Mouse (Mus musculus) intestine, embryonic 16.5 days (tissue): ENCODE measurements around the gene Crmp1. TPM values are rescaled to one million over a fixed set of nuclear protein-coding genes. Genes with fewer than 3 reads are reported as not detected.

Experiments
- ATAC-seq: fragments of 200-750 bp; cut with Nextera tagmentation; 2 replicates; pipeline ENCODE4 v1.8.0; 2017; ENCODE audit warnings: moderate TSS enrichment, moderate library complexity
- H3K27ac ChIP-seq: fragments of 300-500 bp; sonication (generic); 2 replicates; pipeline ENCODE4 v1.5.1; 2014; ENCODE audit warnings: mild to moderate bottlenecking, low read length
- H3K27me3 ChIP-seq: fragments of 300-500 bp; sonication (generic); replicated peaks from 2 replicates; pipeline ENCODE4 v1.6.1; 2014; ENCODE audit warnings: low read length, control low read depth, mixed read lengths; ENCODE audit not compliant: control insufficient read depth, insufficient read depth
- H3K36me3 ChIP-seq: fragments of 300-500 bp; sonication (generic); 2 replicates; pipeline ENCODE4 v1.6.1; 2014; ENCODE audit warnings: low read length, control low read depth; ENCODE audit not compliant: control insufficient read depth, insufficient read depth
- H3K4me1 ChIP-seq: fragments of 300-500 bp; sonication (generic); 2 replicates; pipeline ENCODE4 v1.6.1; 2014; ENCODE audit warnings: low read length, control low read depth, mixed read lengths; ENCODE audit not compliant: control insufficient read depth, insufficient read depth
- H3K4me2 ChIP-seq: fragments of 300-500 bp; sonication (generic); 2 replicates; pipeline ENCODE4 v1.6.1; 2014; ENCODE audit warnings: low read depth, low read length, control low read depth
- H3K4me3 ChIP-seq: fragments of 300-500 bp; sonication (generic); 2 replicates; pipeline ENCODE4 v1.5.1; 2014; ENCODE audit warnings: mild to moderate bottlenecking, low read length
- H3K9ac ChIP-seq: fragments of 300-500 bp; sonication (generic); 2 replicates; pipeline ENCODE4 v1.6.1; 2014; ENCODE audit warnings: low read depth, low read length
- H3K9me3 ChIP-seq: fragments of 300-500 bp; sonication (generic); 2 replicates; pipeline ENCODE4 v1.6.1; 2016; ENCODE audit warnings: low read length, control low read depth; ENCODE audit not compliant: control insufficient read depth
- WGBS: fragments of 180-500 bp; shearing (Covaris S2); extraction: QIAGEN DNeasy Blood & Tissue Kit; methylation state at CpG from one replicate; pipeline ENCODE4 v1.1.7; 2014; 5-methylcytosine and 5-hydroxymethylcytosine counted together
- polyA plus RNA-seq: library from polyadenylated mRNA; unstranded; fragments of >200 nt; fragmentation: Nextera tagmentation; extraction: Ambion mirVana; gene quantifications from 2 replicates; pipeline ENCODE4 v1.2.1, GENCODE M21; 2015

Gene Crmp1
- polyA plus RNA-seq, 1 experiment from 2014 or later = 26.0 TPM

GRCm38 (mm10) chr5:37257243-37257642 is 15.5 kb downstream of the Crmp1 start:
- Histone ChIP-seq H3K9me3 (no peaks in the 10 kb centered on the region), H3K27me3 (no peaks in the 10 kb centered on the region), H3K4me1 (no peaks in the 10 kb centered on the region), H3K4me3 (no peak overlapping the region), H3K4me2 (no peak overlapping the region), H3K27ac (no peak overlapping the region), H3K9ac (no peak overlapping the region), H3K36me3 (no peaks in the 10 kb centered on the region)
- WGBS = 45% methylated on average over 5 of the region's 5 CpGs
- ATAC-seq = no peak

GRCm38 (mm10) chr5:37261734-37262133 is 20.0 kb downstream of the Crmp1 start:
- WGBS = 54% methylated on average over 5 of the region's 5 CpGs
- no peaks in the 10 kb centered on the region for H3K27me3 ChIP-seq
- H3K4me2 ChIP-seq = no peak overlapping the region
- ATAC-seq = no peak
- no peaks in the 10 kb centered on the region for H3K9me3 ChIP-seq
- no peak overlapping the region for H3K4me3 ChIP-seq
- no peak overlapping the region for H3K27ac ChIP-seq
- no peaks in the 10 kb centered on the region for H3K36me3 ChIP-seq
- no peak overlapping the region for H3K9ac ChIP-seq
- no peaks in the 10 kb centered on the region for H3K4me1 ChIP-seq

- 55% methylated on average over 6 of the region's 6 CpGs for WGBS
- Histone ChIP-seq H3K9ac (no peak overlapping the region), H3K4me1 (no peaks in the 10 kb centered on the region), H3K36me3 (no peaks in the 10 kb centered on the region), H3K27ac (no peak overlapping the region), H3K4me3 (no peak overlapping the region), H3K4me2 (no peak overlapping the region), H3K9me3 (no peaks in the 10 kb centered on the region), H3K27me3 (no peaks in the 10 kb centered on the region)
- ATAC-seq = no peak
Measured at GRCm38 (mm10) chr5:37263816-37264215, 22.1 kb downstream of the Crmp1 start.

GRCm38 (mm10) chr5:37281021-37281420 is 39.3 kb downstream of the Crmp1 start:
- H3K4me1 ChIP-seq = no peaks in the 10 kb centered on the region
- no peak for ATAC-seq
- no peaks in the 10 kb centered on the region for H3K9me3 ChIP-seq
- 85% methylated on average over 11 of the region's 11 CpGs for WGBS
- no peak overlapping the region for H3K4me3 ChIP-seq
- H3K27ac ChIP-seq = no peak overlapping the region
- H3K27me3 ChIP-seq = no peaks in the 10 kb centered on the region
- no peaks in the 10 kb centered on the region for H3K36me3 ChIP-seq
- H3K9ac ChIP-seq = no peak overlapping the region
- no peak overlapping the region for H3K4me2 ChIP-seq

GRCm38 (mm10) chr5:37288374-37288773 is 46.6 kb downstream of the Crmp1 start:
- H3K36me3 ChIP-seq = no peaks in the 10 kb centered on the region
- no peak overlapping the region for H3K9ac ChIP-seq
- H3K4me1 ChIP-seq = no peaks in the 10 kb centered on the region
- H3K9me3 ChIP-seq = no peaks in the 10 kb centered on the region
- no peaks in the 10 kb centered on the region for H3K27me3 ChIP-seq
- no peak overlapping the region for H3K4me2 ChIP-seq
- H3K4me3 ChIP-seq = no peak overlapping the region
- WGBS = 56% methylated on average over 3 of the region's 3 CpGs
- ATAC-seq = no peak
- no peak overlapping the region for H3K27ac ChIP-seq

- Histone ChIP-seq H3K9ac (no peak overlapping the region), H3K4me2 (no peak overlapping the region), H3K4me1 (no peaks in the 10 kb centered on the region), H3K9me3 (no peaks in the 10 kb centered on the region), H3K27ac (no peak overlapping the region), H3K27me3 (no peaks in the 10 kb centered on the region), H3K4me3 (no peak overlapping the region), H3K36me3 (no peaks in the 10 kb centered on the region)
- no peak for ATAC-seq
- 16% methylated on average over 3 of the region's 3 CpGs for WGBS
Measured at GRCm38 (mm10) chr5:37289236-37289635, 47.5 kb downstream of the Crmp1 start.

GRCm38 (mm10) chr5:37290983-37291382 is 49.2 kb downstream of the Crmp1 start:
- no peak overlapping the region for H3K4me3 ChIP-seq
- no peaks in the 10 kb centered on the region for H3K27me3 ChIP-seq
- H3K9ac ChIP-seq = no peak overlapping the region
- no peaks in the 10 kb centered on the region for H3K4me1 ChIP-seq
- H3K4me2 ChIP-seq = no peak overlapping the region
- ATAC-seq = no peak
- H3K36me3 ChIP-seq = no peaks in the 10 kb centered on the region
- no peak overlapping the region for H3K27ac ChIP-seq
- 59% methylated on average over 9 of the region's 9 CpGs for WGBS
- no peaks in the 10 kb centered on the region for H3K9me3 ChIP-seq

- no peaks in the 10 kb centered on the region for H3K4me1 ChIP-seq
- no peak overlapping the region for H3K4me2 ChIP-seq
- H3K9me3 ChIP-seq = no peaks in the 10 kb centered on the region
- H3K36me3 ChIP-seq = no peaks in the 10 kb centered on the region
- no peaks in the 10 kb centered on the region for H3K27me3 ChIP-seq
- H3K4me3 ChIP-seq = no peak overlapping the region
- WGBS = 69% methylated on average over 10 of the region's 10 CpGs
- no peak overlapping the region for H3K27ac ChIP-seq
- ATAC-seq = no peak
- no peak overlapping the region for H3K9ac ChIP-seq
Measured at GRCm38 (mm10) chr5:37296717-37297116, 55.0 kb downstream of the Crmp1 start.

- ATAC-seq = no peak
- 23% methylated on average over 7 of the region's 7 CpGs for WGBS
- no peaks in the 10 kb centered on the region for H3K27me3 ChIP-seq
- no peak overlapping the region for H3K4me2 ChIP-seq
- H3K36me3 ChIP-seq = no peaks in the 10 kb centered on the region
- H3K27ac ChIP-seq = no peak overlapping the region
- no peak overlapping the region for H3K4me3 ChIP-seq
- no peaks in the 10 kb centered on the region for H3K4me1 ChIP-seq
- H3K9me3 ChIP-seq = no peaks in the 10 kb centered on the region
- H3K9ac ChIP-seq = no peak overlapping the region
Measured at GRCm38 (mm10) chr5:37298370-37298769, 56.6 kb downstream of the Crmp1 start.

GRCm38 (mm10) chr5:37310026-37310425 is 68.3 kb downstream of the Crmp1 start:
- no peaks in the 10 kb centered on the region for H3K9me3 ChIP-seq
- H3K4me2 ChIP-seq = no peak overlapping the region
- no peak overlapping the region for H3K27ac ChIP-seq
- no peak overlapping the region for H3K4me3 ChIP-seq
- H3K36me3 ChIP-seq = 0 out of 2 replicates have a peak, but pooled peaks cover 5% of the 10 kb centered on the region
- no peaks in the 10 kb centered on the region for H3K27me3 ChIP-seq
- no peak overlapping the region for H3K9ac ChIP-seq
- WGBS = 81% methylated on average over 9 of the region's 9 CpGs
- no peaks in the 10 kb centered on the region for H3K4me1 ChIP-seq
- no peak for ATAC-seq
